Mouse (Mus musculus): ENCODE results near the gene Clptm1l.

- TF ChIP-seq EP300 (IDR thresholded peaks at IDR 0.05; ENCODE audit: low read depth) (no peak), CTCF (IDR thresholded peaks at IDR 0.05; ENCODE audit: low read depth) (peak; percentile 29; the same call in 1 of the 2 replicates)
Measured at GRCm38 (mm10) chr13:73626745-73627549, 23.1 kb downstream of the Clptm1l start, which contains the start of gene Tert.
